Mouse (Mus musculus) natural killer cell, adult 2 months (primary cell): ENCODE results near the gene Ikzf1.

Source experiments
- DNase-seq, 2 experiments: peaks; one replicate each; pipeline ENCODE4 v3.0.0; 2022; ENCODE audit warnings: low spot score in 2 of 2

Ikzf1 gene

GRCm38 (mm10) chr11:11808820-11809403, 124.1 kb downstream of the Ikzf1 start, which contains the start of gene Fignl1:
Gene Fignl1 (minus strand): TSS chr11:11808962.
- DNase-seq, result peak; percentile 96 to 98

- no peak for DNase-seq
Observed at GRCm38 (mm10) chr11:11809404-11810175, 124.8 kb downstream of the Ikzf1 start.

DNA sequence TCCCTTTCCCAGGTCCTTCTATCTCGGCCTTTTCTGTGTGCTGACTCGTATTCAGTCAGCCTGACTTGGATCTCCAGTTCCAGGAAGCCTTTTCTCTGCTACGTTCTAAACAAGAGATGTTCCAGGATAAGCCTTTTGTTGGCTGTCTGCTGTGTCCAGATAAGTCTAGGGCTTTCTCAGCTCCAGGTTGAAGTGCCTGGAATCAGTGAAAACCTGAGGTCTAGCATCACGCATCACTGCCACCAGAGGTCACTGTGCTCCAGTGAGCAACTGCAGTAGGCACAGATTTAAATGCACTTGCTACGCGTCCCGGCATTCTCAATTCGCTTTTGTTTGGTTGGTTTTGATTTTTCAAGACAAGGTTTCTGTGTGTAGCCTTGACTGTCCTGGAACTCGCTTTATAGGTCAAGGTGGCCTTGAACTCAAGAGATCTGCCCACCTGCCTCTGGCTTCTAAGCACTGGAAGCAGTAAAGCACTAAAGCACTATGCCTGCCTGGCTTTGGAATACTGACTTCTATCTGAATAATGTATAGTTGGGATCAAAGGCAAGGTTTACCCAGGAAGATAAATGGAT, 127.2 kb downstream of the Ikzf1 start:
- DNase-seq, result peak; percentile 53 to 65

GRCm38 (mm10) chr11:11815737-11816136, 130.9 kb downstream of the Ikzf1 start:
- DNase-seq, result no peak

GRCm38 (mm10) chr11:11818797-11819196, 134.0 kb downstream of the Ikzf1 start:
- no peak for DNase-seq

- no peak for DNase-seq
Observed at GRCm38 (mm10) chr11:11819206-11819605, 134.4 kb downstream of the Ikzf1 start.

DNA sequence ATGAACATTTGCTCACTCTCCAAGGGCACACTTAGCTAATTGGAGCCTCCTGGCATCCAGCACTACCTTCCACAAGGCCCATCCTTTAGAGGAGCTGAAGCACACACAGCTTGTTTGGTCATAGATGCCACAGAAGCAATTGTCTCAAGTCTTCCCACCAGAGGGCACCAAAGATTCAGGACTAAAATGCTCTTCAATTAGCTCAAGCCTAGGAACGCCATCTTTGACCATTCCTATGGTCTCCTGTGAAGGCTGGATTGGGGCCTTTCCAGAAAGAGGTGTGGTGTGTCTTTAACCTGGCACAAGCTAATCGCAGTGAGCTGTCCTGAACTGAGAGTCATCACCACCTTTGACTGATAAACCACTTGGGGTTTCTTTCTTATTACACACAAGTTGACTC, 135.4 kb downstream of the Ikzf1 start:
- DNase-seq, result peak; percentile 56 to 67

- DNase-seq, result no peak
Observed at GRCm38 (mm10) chr11:11820737-11821136, 135.9 kb downstream of the Ikzf1 start.

DNA sequence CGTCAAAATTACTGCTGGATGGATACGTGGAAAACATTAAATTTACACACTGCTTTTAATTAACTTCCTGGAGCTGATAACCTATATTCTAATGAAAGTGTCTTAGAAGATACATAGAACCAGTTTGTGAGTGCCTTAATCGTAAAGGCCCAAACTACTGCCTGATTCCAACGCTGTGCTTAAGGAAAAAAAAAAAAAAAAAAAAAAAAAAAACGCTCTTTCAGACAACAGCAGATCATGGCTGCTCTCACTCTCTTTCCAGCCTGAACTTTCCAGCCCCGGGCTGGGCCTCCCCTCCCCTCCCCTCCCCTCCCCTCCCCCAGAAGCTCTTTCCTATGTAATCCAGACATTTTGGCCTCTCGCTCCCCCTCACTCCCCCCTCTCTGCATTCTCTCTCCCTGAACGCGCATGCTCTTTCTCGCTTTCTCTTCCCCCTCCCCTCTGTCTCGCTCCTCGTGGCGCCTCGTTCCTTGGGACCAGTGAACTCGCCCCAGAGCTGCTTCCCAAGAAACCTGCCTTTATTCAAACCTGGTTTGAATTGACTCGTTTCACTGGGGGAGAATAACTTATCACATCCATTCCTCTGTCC, 136.7 kb downstream of the Ikzf1 start:
- DNase-seq, result no peak
